Mouse (Mus musculus) left cerebral cortex, adult 9 months (tissue): ENCODE measurements at regions not wholly inside any gene's neighbourhood (a gene's known extent, or its start where the extent isn't known, plus 50 kb on each side); places are given as distances from the start of the nearest gene placed in this dataset.
"Not testable (repeated sequence)": the region's sequence is repeated elsewhere in the genome, so short reads cannot be mapped to it uniquely, and the experiment has no call there.

Experiments used
- DNase-seq, 2 experiments: peaks; one replicate each; pipeline ENCODE4 v3.0.0; 2022; ENCODE audit warnings: low spot score in 2 of 2

DNA sequence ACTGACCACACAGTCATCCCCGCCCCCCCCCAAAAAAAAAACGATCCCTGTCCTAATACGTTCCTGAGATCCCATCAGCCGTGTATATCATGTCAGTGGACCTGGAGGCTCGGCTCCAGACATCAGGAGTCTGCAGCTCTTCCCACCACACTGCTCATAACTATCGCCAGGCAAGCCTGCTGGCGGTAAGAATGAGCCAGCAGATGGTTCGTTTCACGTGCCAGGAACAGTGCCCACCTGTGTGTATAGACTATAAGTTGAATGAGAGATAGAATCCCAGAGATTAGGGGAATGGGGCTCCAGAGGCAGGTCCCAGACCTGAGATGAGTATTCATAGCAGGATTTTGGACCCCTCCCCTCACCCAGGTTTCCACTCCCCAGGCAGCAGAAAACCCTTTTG is 144.2 kb upstream of the A430005L14Rik start:
- DNase-seq, result no peak

DNA sequence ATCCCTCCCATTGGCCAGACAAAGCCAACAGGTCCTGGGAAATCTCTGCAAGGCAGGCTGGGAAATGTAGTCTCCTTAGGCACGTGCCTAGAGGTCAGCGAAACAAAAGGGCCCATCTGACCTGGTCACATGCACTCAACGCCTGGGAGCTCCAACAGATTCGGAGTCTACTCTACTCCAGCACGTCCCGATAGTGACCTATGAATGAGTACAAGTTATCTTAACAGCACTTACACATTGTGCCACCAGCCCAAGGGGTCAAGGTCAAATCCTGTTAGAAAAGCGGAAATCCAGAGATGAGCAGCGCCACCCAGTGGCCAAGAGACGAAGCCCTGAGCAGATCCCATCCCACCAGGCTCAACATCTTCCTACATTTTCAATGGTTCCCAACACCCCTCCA is 129.1 kb upstream of the A430005L14Rik start:
- DNase-seq, result peak in 1 of 2 experiments; percentile 2

DNA sequence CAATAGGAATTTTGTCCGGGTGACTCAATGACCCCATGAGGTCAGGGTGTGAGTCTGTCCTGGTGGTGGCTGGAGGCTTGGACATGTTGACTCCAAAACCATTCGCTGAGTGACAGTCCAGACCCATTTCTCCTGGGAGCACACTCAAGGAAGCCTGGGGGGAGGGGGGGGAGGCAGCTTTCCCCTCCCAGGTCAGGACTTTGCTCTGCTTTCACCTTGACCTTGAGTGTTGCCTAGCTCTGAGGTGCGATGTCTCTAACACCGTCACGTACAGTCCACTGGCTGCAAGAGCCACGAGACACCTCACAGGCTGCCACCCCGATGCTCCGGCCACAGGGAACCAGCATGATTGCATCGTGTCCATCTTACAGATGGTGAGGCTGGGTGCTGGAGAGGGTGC is 127.3 kb upstream of the A430005L14Rik start:
- no peak for DNase-seq

DNA sequence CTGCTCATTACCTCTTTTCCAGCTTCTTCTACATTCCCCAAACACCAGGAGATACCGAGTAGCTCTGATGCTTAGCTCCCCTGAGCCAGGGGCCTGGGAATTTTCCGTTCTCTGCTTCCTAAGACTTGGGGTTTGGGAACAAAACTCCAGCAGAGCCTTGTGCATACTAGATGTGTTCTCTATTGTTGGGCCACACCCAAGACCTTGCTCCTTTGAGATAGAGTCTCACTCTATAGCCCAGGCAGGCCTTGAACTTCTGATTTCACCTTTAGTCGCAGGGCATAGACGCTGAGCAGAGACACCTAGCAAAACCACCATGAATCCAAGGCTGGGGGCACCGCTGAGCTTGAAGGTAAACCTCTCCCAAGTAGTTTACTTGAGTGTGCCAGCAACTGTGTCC is 126.5 kb upstream of the A430005L14Rik start:
- DNase-seq, result no peak

DNA sequence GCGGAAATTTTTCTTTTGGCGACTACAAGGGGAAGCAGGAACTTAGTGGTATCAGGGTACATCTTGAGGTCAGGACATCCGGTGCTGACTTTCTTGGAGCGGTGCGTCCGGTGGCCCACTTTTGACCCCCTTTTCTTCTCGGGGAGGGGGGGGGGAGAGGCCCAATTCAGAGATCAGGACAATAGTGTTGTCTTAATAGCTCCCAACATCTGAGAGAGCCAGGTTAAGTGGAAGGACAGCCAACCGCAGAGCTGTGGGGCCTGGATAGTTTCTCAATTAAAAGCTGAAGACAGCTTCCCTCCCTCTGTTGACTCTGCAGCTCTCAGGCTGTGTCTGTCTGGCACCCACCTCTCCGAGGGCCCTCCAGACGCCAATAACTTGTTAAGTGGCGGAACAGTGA is 125.8 kb upstream of the A430005L14Rik start:
- DNase-seq, result not testable (repeated sequence)

DNA sequence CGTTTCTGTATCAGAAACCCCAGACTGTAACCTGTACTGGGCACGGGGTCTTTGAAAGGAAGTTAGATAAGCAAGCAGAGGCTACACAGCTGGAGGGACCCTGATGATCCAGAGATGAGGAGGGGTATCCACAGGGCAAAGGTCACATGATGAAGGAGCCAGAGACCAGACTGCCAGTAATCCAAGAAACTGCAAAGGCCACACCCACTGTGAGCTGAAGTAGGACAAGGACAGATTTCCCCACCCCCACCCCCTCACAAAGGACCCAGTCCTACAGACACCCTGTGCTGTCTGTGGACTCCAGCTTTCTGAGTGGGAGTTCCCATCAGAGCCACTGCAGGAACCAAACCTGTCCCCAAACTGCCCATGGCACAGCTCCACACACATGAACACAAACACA is 124.9 kb upstream of the A430005L14Rik start:
- DNase-seq, result no peak

DNA sequence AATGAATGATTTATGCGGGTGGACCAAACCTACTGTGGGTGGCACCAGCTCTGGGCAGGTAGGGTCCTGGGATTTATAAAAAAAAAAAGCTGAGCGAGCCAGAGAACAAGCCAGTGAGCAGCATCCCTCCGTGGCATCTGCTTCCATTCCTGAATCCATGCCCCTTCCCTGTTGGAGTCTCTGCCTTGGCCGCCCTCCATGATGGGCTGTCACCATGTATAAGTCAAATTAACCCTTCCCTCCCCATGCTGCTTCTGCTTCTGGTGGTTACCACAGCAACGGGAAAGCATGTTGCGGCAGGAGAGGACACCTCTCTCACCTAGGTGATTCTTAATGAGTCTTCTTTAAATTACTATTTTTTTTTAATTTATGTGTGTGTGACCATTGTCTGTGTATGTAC is 112.3 kb upstream of the A430005L14Rik start:
- DNase-seq, result no peak

DNA sequence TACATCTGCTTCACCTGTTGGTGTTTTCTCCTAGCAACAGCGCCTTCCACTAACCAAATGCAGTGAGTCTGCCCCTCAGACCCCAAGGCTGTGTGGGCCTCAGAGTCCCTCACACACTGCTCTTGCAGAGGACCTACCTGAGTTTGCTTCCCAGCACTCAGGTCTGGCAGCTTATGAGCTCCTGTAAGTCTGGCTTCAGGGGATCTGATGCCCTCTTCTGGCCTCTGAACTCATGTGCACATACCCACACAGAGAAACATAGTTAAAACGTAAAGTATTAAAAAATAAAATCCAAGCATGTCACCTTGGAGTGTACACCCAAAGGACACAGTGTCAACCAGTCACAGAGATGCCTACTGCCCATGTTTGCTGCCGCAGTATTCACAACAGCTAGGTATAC is 108.8 kb upstream of the A430005L14Rik start:
- no peak for DNase-seq

DNA sequence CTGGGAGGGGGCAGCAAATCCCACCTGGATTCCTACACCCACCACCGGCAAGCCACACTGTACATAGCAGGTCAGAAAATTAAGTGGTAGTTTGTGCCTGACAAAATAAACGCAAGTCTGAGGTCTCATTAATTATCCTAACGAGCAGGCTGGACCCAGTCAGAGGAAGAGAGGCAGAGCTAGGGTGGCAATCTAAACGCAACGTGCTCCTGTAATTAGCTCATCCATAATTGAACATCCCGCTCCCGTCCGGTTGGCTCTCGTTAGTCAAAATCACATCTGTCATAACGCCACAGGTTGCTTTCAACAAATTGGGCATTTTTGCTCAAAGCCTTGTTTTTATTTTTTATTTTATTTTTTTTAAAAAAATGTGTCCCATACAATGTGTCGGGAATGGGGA is 106.9 kb upstream of the A430005L14Rik start:
- DNase-seq, result no peak

DNA sequence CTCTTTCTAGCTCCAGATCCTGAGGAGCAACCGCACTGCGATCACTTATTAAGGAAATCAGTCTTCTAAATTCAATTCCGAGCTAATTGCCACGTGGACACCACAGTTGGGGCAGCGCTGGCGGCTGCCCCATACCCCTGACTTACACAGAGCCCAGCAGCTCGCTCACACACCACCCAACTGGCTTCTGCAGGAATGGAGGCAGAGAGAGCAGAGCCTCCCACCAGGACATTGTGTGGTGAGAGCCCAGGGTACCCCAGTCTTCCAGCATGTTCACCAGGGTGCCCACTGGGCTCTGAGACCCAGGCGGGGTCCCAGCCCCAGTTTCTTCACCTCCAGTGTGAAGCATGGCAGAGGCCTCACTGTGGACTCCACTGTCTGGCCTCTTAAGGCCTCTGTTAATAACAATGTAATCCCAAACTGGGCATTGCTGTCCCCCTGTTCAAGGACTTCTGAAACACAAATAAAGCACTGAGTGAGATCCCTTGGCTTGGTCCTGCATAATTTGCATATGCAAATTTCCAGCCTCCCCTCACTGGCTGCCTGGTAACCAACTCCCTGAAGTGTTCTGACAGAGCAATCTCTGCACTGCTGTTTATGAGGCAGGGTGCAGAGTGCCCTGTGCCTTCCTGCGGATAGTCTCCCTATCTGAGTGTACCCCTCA is 102.8 kb upstream of the A430005L14Rik start:
- peak in 1 of 2 experiments; percentile 3 for DNase-seq

DNA sequence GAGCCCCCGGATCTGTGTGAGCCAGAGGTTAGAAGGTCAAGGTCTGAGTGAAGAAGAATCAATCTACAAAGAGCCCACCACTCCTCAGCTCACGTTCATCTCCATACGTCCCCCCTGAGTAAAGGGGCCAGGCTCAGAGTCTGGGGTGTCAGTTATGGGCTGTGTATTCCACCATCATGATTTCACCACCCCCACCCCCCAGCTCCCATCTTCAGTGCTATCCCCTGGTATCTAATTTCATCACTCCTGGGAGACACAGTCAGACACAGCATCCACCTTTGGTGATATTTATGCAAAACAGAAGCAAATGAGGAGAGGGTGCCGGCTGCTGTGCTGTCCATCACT is 102.3 kb upstream of the A430005L14Rik start:
- no peak for DNase-seq

DNA sequence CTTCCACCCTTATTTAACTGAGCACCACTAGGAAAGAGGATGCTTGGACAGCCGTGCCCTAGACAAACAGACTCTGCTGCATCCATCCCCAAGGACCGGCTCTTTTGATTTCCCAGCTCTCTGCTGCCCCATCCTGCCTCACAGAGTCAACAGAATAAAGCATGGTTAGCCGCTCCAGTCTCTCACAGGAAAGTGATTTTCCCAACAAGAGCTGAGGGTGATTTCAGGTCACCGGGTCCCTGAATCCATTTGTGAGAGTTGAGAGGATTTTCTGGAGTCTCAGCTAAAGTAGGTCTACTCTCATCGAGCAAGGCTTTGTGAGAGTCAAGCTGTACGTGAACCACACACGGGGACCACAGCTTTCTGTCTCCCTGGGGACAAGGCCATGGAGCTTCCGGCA is 95.6 kb upstream of the A430005L14Rik start:
- no peak for DNase-seq

DNA sequence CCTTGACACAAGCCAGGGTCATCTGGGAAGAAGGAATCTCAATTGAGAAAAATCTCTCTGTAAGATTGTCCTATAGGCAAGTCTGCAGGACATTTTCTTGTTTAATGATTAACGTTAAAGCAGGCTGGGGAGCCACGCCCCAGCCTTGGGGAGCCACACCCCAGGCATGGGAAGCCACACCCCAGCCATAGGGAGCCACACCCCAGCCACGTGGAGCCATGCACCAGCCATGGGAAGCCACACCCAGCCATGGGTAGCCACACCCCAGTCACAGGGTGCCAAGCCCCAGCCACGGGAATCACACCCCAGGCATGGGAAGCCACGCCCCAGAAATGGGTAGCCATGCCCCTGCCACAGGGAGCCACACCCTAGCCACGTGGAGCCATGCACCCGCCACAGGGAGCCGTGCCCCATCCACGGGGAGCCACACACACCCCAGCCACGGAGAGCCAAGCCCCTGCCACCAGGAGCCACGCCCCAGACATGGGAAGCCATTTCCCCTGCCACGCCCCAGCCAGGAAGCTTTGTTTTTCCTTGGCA is 94.8 kb upstream of the A430005L14Rik start:
- DNase-seq, result no peak

DNA sequence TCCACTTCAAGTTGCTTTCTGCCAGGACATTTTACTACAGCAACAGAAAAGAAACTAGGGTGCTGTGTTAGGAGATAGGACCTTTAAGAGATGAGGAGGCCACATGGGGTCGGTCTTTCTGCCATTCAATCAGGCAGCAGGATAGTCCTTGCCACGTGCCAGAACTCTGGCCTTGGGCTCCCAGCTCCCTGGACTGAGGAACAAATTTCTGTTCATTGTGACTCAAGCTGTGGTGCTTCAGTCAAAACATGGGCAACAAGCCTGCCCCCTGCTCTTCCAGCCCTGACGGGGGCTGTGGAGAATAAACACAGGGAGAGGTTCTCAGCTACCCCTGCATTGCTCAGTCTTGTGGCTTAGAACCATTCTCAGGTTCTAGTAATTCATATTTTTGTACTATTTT is 84.7 kb upstream of the A430005L14Rik start:
- DNase-seq, result no peak

DNA sequence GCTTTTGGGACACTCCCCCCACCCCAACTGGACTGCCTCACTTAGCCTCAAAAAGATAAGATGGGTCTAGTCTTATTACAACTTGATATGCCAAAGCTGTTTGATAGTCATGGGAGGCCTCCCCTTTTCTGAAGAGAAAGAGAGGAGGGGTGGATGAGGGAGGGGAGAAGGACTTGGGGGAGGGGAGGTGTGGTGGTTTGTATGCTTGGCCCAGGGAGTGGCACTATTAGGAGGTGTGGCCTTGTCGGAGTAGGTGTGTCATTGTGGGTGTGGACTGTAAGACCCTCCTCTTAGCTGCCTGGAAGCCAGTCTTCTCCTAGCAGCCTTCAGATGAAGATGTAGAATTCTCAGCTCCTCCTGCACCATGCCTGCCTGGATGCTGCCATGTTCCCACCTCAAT is 82.0 kb upstream of the A430005L14Rik start:
- DNase-seq, result not testable (repeated sequence)

DNA sequence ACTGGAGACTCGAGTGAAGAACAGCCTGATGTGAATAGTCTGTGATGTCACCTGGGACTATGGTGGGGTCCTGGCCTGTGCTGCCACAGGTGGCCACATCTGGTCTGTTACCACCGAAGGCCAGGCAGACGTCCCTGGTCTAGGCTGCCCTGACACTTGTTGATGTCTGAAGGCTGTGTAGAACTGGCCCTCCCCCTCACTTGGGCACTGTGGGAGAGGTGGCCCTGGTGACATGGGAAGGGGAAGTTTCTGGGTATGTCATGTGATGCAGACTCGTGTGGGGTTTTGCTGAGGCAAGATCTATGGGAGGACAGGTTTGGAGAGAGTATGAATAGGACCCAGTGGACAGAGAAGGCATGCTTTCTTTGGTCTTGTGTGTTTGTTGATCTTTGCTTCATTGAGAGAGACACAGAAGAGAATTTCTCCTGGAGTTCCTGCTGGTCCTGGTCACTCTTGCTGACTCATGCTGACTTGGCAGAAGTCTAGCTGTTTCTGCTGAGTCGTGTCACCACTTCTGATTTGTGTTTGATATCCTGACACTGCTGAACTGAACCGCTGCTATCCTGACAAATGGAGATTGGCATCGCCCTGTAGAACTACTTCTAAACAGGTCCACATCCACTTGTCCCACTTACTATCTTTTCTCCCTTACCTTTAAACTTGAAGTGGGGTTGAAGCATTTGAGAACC is 79.9 kb upstream of the A430005L14Rik start:
- DNase-seq, result no peak

DNA sequence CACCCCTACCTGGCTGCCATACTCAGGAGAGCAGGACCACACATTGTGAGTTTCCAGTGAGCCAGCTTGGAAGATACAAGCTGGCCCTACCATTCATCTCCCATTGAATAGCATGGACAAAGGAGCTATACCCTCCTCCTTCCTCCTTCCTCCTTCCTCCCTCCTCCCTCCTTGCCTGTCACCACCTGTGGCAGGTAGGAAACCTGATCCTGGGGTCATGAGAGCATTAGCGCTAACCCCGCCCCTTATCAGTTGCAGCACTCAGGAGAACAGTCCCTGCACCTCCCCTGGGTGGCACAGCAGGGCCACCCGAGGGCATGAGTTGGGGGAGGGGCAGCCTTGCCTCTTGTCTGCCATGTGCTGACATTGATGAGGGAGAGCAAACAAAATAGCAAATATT is 74.0 kb upstream of the A430005L14Rik start:
- DNase-seq, result no peak

DNA sequence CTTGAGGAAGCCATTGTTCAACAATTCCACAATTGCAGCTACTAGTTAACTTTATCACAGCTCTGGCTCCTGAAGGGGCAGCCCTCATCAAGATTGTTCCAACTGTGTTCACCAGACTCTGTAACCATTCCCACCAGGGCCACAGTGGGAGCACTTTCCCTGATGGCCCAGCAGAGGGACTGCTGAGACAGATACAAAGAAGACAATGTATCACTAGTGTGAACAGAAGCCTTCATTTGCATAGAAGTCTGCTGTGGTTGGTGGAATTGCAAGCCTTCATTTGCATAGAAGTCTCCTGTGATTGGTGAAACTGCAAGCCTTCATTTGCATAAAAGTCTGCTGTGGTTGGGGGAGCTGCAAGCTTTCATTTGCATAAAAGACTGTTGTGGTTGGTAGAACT is 73.0 kb upstream of the A430005L14Rik start:
- no peak for DNase-seq

DNA sequence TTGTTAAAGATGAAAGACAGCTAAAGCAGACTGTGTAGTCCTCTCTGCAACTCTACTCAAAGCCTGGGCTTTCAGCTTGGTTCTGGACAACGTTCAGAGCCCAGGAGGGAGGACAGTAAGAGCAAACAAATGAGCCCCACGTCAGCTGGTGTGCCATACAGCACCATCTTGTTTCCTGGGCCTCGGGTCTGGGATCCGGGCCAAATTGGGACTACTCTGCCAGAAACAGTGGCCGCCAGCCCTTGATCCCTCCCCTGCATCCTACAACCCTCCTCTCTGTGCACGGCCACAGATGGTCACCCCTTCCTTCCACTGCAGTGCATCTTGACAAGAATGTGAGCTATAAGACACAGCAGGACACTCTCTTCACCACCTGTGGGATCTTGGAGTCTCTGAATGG is 71.2 kb upstream of the A430005L14Rik start:
- peak in 1 of 2 experiments; percentile 2 for DNase-seq

DNA sequence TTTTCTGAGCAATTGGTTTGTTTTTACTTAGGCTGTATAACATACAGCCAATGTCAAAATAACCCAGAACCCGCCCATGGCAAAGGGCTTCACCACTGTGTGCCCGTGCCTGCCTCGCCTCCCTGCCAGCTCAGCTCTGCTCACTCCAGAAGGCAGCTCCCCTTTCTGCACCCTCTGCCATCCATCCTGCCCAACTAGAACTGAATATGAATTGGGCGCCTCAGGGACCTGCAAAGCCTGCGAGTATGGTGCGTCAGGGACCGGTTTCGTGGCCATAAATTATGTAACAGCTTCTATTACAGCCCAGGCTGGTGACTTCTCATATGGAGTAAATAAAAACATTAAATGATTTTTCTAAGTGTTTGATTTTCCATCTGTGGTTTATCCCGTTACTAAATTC is 66.9 kb upstream of the A430005L14Rik start:
- no peak for DNase-seq

DNA sequence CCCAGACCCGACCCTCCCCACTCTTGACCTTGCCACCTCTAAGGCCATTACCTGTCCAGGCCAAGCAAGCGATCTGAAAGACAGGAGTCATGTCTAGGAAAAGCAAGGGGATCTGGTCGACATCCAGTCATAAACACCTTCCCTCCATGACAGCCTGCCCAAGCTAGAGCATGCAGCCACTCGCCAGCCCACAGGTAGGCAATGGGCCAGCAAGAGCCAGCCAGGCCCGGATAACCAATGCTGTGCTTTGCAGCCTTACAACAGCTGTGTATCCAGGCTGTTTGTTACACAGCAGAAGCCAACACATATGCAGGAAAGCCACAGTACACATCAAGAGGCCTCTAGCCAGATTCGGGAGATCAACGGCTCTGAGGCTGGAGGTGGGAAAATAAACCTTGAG is 57.3 kb upstream of the A430005L14Rik start:
- no peak for DNase-seq

DNA sequence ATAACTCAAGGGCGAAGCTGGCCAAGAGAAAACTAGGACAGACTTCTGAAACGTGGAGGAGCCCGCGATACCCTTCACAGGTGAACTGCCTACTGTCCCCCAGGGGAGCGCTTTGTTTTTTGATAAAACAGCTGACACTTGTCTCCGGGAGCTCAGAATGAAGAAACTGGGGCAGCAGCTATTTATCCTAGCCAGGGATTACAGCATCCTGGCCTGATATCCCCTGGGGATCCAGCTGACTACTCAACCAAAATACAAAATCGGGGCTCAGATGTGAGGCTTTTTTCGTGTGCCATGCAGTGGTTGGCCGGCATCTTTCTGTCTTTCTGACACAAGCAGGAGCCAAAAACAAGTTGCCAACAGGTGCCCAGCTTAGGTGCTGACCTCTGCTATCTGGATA is 52.0 kb upstream of the A430005L14Rik start:
- DNase-seq, result no peak

DNA sequence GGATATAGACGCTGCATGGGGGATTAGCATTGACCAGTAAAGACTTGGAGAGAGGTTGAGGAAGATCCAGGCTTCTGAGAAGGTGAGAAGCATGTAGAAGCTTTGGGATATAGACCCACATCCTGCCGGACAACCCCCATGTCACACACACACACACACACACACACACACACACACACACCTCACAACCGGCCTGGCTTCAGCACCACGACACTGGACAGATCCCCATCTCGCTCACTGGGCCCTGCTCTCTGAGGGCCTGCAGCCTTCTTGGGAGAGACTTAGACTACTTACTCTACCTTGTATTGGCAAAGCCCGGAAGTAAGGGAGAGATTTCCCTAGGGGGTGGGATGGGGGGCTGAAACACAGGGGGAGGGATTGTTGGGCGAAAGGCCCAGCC is 51.5 kb upstream of the A430005L14Rik start:
- no peak for DNase-seq
